Mouse (Mus musculus): ENCODE measurements around the gene Tenm4. TPM values are rescaled to one million over a fixed set of nuclear protein-coding genes. Genes with fewer than 3 reads are reported as not detected.
A peak's percentile ranks its signal among the peaks of the same experiment; 100 is the strongest.

The Tenm4 gene
- polyA plus RNA-seq, 1 experiment from 2014 or later, result 33.1 TPM

GRCm38 (mm10) chr7:96903088-96903985, 732.3 kb downstream of the Tenm4 start:
- Histone ChIP-seq H3K4me3 (no peak overlapping the region), H3K27me3 (0 out of 2 replicates have a peak, but pooled peaks cover 4% of the 10 kb centered on the region), H3K4me2 (no peak overlapping the region), H3K4me1 (replicated peaks) (peaks cover 56% of the 10 kb centered on the region), H3K9me3 (no peaks in the 10 kb centered on the region), H3K36me3 (peaks cover 10% of the 10 kb centered on the region), H3K9ac (no peak overlapping the region), H3K27ac (0 out of 2 replicates have a peak overlapping the region, but pooled peaks have one; percentile 13)
- ATAC-seq (ENCODE audit: low FRiP score), result no peak
- 75% methylated on average over 17 of the region's 17 CpGs for WGBS

GRCm38 (mm10) chr7:96904442-96904841, 733.4 kb downstream of the Tenm4 start:
- 0 out of 2 replicates have a peak, but pooled peaks have one; percentile 11 for ATAC-seq (ENCODE audit: low FRiP score)
- Histone ChIP-seq H3K4me2 (no peak overlapping the region), H3K9me3 (no peaks in the 10 kb centered on the region), H3K36me3 (peaks cover 10% of the 10 kb centered on the region), H3K4me3 (no peak overlapping the region), H3K4me1 (replicated peaks) (peaks cover 54% of the 10 kb centered on the region), H3K9ac (no peak overlapping the region), H3K27ac (0 out of 2 replicates have a peak overlapping the region, but pooled peaks have one; percentile 4), H3K27me3 (0 out of 2 replicates have a peak, but pooled peaks cover 4% of the 10 kb centered on the region)
- whole genome bisulfite sequencing, result 31% methylated on average over 3 of the region's 3 CpGs

- ATAC-seq (ENCODE audit: low FRiP score), result no peak
- Histone ChIP-seq H3K4me1 (replicated peaks) (peaks cover 56% of the 10 kb centered on the region), H3K9me3 (no peaks in the 10 kb centered on the region), H3K36me3 (peaks cover 10% of the 10 kb centered on the region), H3K27ac (no peak overlapping the region; the same call in 1 of the 2 replicates), H3K4me3 (no peak overlapping the region), H3K27me3 (0 out of 2 replicates have a peak, but pooled peaks cover 6% of the 10 kb centered on the region), H3K9ac (no peak overlapping the region), H3K4me2 (no peak overlapping the region)
- WGBS, result 88% methylated on average over 1 of the region's 1 CpGs
These were observed 733.9 kb downstream of the Tenm4 start for GRCm38 (mm10) chr7:96904936-96905335.

GRCm38 (mm10) chr7:96905422-96905821, 734.4 kb downstream of the Tenm4 start:
- H3K4me3 ChIP-seq, result no peak overlapping the region
- no peak overlapping the region for H3K27ac ChIP-seq
- WGBS, result 50% methylated on average over 3 of the region's 3 CpGs
- H3K9me3 ChIP-seq, result no peaks in the 10 kb centered on the region
- peaks cover 57% of the 10 kb centered on the region for H3K4me1 ChIP-seq (replicated peaks)
- H3K9ac ChIP-seq, result no peak overlapping the region
- H3K36me3 ChIP-seq, result peaks cover 10% of the 10 kb centered on the region
- no peak for ATAC-seq (ENCODE audit: low FRiP score)
- no peak overlapping the region for H3K4me2 ChIP-seq
- H3K27me3 ChIP-seq, result 0 out of 2 replicates have a peak, but pooled peaks cover 6% of the 10 kb centered on the region

GRCm38 (mm10) chr7:96906216-96906615, 735.2 kb downstream of the Tenm4 start:
- H3K9ac ChIP-seq, result no peak overlapping the region
- no peak for ATAC-seq (ENCODE audit: low FRiP score)
- no peak overlapping the region for H3K27ac ChIP-seq
- H3K9me3 ChIP-seq, result no peaks in the 10 kb centered on the region
- H3K4me1 ChIP-seq (replicated peaks), result peaks cover 57% of the 10 kb centered on the region
- 0 out of 2 replicates have a peak, but pooled peaks cover 10% of the 10 kb centered on the region for H3K27me3 ChIP-seq
- H3K36me3 ChIP-seq, result peaks cover 10% of the 10 kb centered on the region
- H3K4me3 ChIP-seq, result no peak overlapping the region
- no peak overlapping the region for H3K4me2 ChIP-seq
- WGBS, result 72% methylated on average over 20 of the region's 20 CpGs

GRCm38 (mm10) chr7:96907971-96908680, 737.1 kb downstream of the Tenm4 start:
- ATAC-seq (ENCODE audit: low FRiP score), result no peak
- no peak overlapping the region; the same call in 1 of the 2 replicates for H3K9ac ChIP-seq
- H3K36me3 ChIP-seq, result peaks cover 6% of the 10 kb centered on the region
- WGBS, result 55% methylated on average over 16 of the region's 16 CpGs
- H3K4me1 ChIP-seq (replicated peaks), result peaks cover 48% of the 10 kb centered on the region
- peaks cover 16% of the 10 kb centered on the region for H3K27me3 ChIP-seq
- no peak overlapping the region for H3K4me3 ChIP-seq
- no peak overlapping the region for H3K4me2 ChIP-seq
- H3K9me3 ChIP-seq, result no peaks in the 10 kb centered on the region
- peak overlapping the region; percentile 61 for H3K27ac ChIP-seq

GRCm38 (mm10) chr7:96909856-96910255, 738.8 kb downstream of the Tenm4 start:
- no peak overlapping the region for H3K27ac ChIP-seq
- H3K36me3 ChIP-seq, result peaks cover 6% of the 10 kb centered on the region
- no peak overlapping the region for H3K9ac ChIP-seq
- H3K9me3 ChIP-seq, result no peaks in the 10 kb centered on the region
- peaks cover 36% of the 10 kb centered on the region for H3K4me1 ChIP-seq (replicated peaks)
- ATAC-seq (ENCODE audit: low FRiP score), result no peak
- 64% methylated on average over 5 of the region's 5 CpGs for WGBS
- no peak overlapping the region for H3K4me3 ChIP-seq
- H3K4me2 ChIP-seq, result no peak overlapping the region
- H3K27me3 ChIP-seq, result peaks cover 16% of the 10 kb centered on the region

- Histone ChIP-seq H3K9me3 (no peaks in the 10 kb centered on the region), H3K9ac (no peak overlapping the region), H3K4me3 (no peak overlapping the region), H3K4me1 (replicated peaks) (peaks cover 32% of the 10 kb centered on the region), H3K36me3 (peaks cover 6% of the 10 kb centered on the region), H3K4me2 (no peak overlapping the region), H3K27ac (no peak overlapping the region), H3K27me3 (peaks cover 16% of the 10 kb centered on the region)
- WGBS, result 65% methylated on average over 12 of the region's 12 CpGs
- ATAC-seq (ENCODE audit: low FRiP score), result no peak
These were observed 739.4 kb downstream of the Tenm4 start for GRCm38 (mm10) chr7:96910310-96910960.

- no peaks in the 10 kb centered on the region for H3K36me3 ChIP-seq
- no peaks in the 10 kb centered on the region for H3K9me3 ChIP-seq
- no peak overlapping the region for H3K9ac ChIP-seq
- peaks cover 16% of the 10 kb centered on the region for H3K27me3 ChIP-seq
- H3K4me3 ChIP-seq, result no peak overlapping the region
- peak; percentile 52 for ATAC-seq (ENCODE audit: low FRiP score)
- no peak overlapping the region for H3K4me2 ChIP-seq
- peaks cover 10% of the 10 kb centered on the region; the same call in 1 of the 2 replicates for H3K4me1 ChIP-seq (replicated peaks)
- 13% methylated on average over 6 of the region's 6 CpGs for WGBS
- H3K27ac ChIP-seq, result no peak overlapping the region
These were observed 743.0 kb downstream of the Tenm4 start for GRCm38 (mm10) chr7:96914031-96914430.

- peaks cover 12% of the 10 kb centered on the region for H3K27me3 ChIP-seq
- no peaks in the 10 kb centered on the region for H3K9me3 ChIP-seq
- 2% methylated on average over 2 of the region's 2 CpGs for WGBS
These were observed 744.5 kb downstream of the Tenm4 start for GRCm38 (mm10) chr7:96915452-96916105.

GRCm38 (mm10) chr7:96920447-96921095, 749.5 kb downstream of the Tenm4 start:
- WGBS, result 40% methylated on average over 7 of the region's 7 CpGs
- Histone ChIP-seq H3K36me3 (no peaks in the 10 kb centered on the region), H3K9ac (no peak overlapping the region), H3K4me3 (no peak overlapping the region), H3K27me3 (no peaks in the 10 kb centered on the region), H3K4me2 (no peak overlapping the region), H3K27ac (no peak overlapping the region), H3K4me1 (replicated peaks) (no peaks in the 10 kb centered on the region), H3K9me3 (no peaks in the 10 kb centered on the region)
- no peak for ATAC-seq (ENCODE audit: low FRiP score)

More at GRCm38 (mm10) chr7:96915452-96916105, 744.5 kb downstream of the Tenm4 start:
- no peaks in the 10 kb centered on the region for H3K4me1 ChIP-seq (replicated peaks)
- H3K4me2 ChIP-seq, result no peak overlapping the region
- no peak overlapping the region for H3K9ac ChIP-seq
- no peak overlapping the region for H3K27ac ChIP-seq
- peak; percentile 60 for ATAC-seq (ENCODE audit: low FRiP score)
- no peaks in the 10 kb centered on the region for H3K36me3 ChIP-seq
- H3K4me3 ChIP-seq, result no peak overlapping the region
